Mouse (Mus musculus) natural killer cell, adult 2 months (primary cell): ENCODE data around the gene Traf7.
A peak's percentile ranks its signal among the peaks of the same experiment; 100 is the strongest.

Experiments
- DNase-seq, 2 experiments: peaks; one replicate each; pipeline ENCODE4 v3.0.0; 2022; ENCODE audit warnings: low spot score in 2 of 2

Traf7 gene

GRCm38 (mm10) chr17:24477053-24477984 is 50.4 kb downstream of the Traf7 start:
- DNase-seq = no peak

- DNase-seq = no peak
Observed at GRCm38 (mm10) chr17:24476022-24476776, 51.5 kb downstream of the Traf7 start.

GRCm38 (mm10) chr17:24475586-24475985 is 52.2 kb downstream of the Traf7 start:
- no peak for DNase-seq

GRCm38 (mm10) chr17:24474557-24474956 is 53.2 kb downstream of the Traf7 start:
- DNase-seq = no peak

GRCm38 (mm10) chr17:24473612-24474275 is 54.0 kb downstream of the Traf7 start, which contains the start of gene Bricd5:
Gene Bricd5, plus strand, starts transcription at chr17:24473884.
- DNase-seq = no peak

GRCm38 (mm10) chr17:24472512-24472911 is 55.2 kb downstream of the Traf7 start:
- no peak for DNase-seq

GRCm38 (mm10) chr17:24470701-24471527 is 56.8 kb downstream of the Traf7 start:
- DNase-seq = no peak

GRCm38 (mm10) chr17:24469910-24470602 is 57.7 kb downstream of the Traf7 start, which contains the start of the genes E4f1 and Pgp:
Gene E4f1, minus strand, starts transcription at chr17:24470313.
Gene Pgp, plus strand, starts transcription at chr17:24470392.
- DNase-seq = peak; percentile 95 to 96

- no peak for DNase-seq
Observed at GRCm38 (mm10) chr17:24469336-24469909, 58.3 kb downstream of the Traf7 start.

GRCm38 (mm10) chr17:24468636-24469246 is 59.0 kb downstream of the Traf7 start:
- no peak for DNase-seq

GRCm38 (mm10) chr17:24463374-24464133 is 64.2 kb downstream of the Traf7 start:
- DNase-seq = no peak

- DNase-seq = no peak
Observed at GRCm38 (mm10) chr17:24462932-24463331, 64.8 kb downstream of the Traf7 start.

GRCm38 (mm10) chr17:24461580-24461979 is 66.2 kb downstream of the Traf7 start:
- peak; percentile 26 to 42 for DNase-seq
